Mouse (Mus musculus) G1E-ER4 (cell line): Measurements from ENCODE around the gene Chrm5. TPM values are rescaled to one million over a fixed set of nuclear protein-coding genes. Genes with fewer than 3 reads are reported as not detected.

ENCODE experiments used
- GATA1 ChIP-seq: IDR thresholded peaks from one replicate; pipeline ENCODE4 v1.8.0; 2012; ENCODE audit warnings: low read length, inconsistent platforms
- polyA plus RNA-seq: library from polyadenylated mRNA; stranded (reverse); fragments of >175 nt; gene quantifications from 2 replicates; pipeline ENCODE4 v1.2.3, GENCODE M21; 2012

Chrm5 gene
- polyA plus RNA-seq, 1 experiment = not detected

GRCm38 (mm10) chr2:112492431-112492855, 11.9 kb upstream of the Chrm5 start:
- TF ChIP-seq GATA1 = no peak

GRCm38 (mm10) chr2:112491629-112492028, 11.1 kb upstream of the Chrm5 start:
- TF ChIP-seq GATA1 = no peak

GRCm38 (mm10) chr2:112490483-112491196, 10.1 kb upstream of the Chrm5 start:
- no peak for TF ChIP-seq GATA1

- TF ChIP-seq GATA1 = no peak
These were observed 4.3 kb upstream of the Chrm5 start for GRCm38 (mm10) chr2:112484886-112485285.

GRCm38 (mm10) chr2:112483334-112483651, 2.7 kb upstream of the Chrm5 start:
- TF ChIP-seq GATA1 = no peak

- no peak for TF ChIP-seq GATA1
These were observed 2.2 kb upstream of the Chrm5 start for GRCm38 (mm10) chr2:112482533-112483333.

- no peak for TF ChIP-seq GATA1
These were observed 995 bp upstream of the Chrm5 start for GRCm38 (mm10) chr2:112481564-112481963.

- TF ChIP-seq GATA1 = no peak
These were observed 4.0 kb downstream of the Chrm5 start for GRCm38 (mm10) chr2:112476554-112476953.

- TF ChIP-seq GATA1 = no peak
These were observed 5.4 kb downstream of the Chrm5 start for GRCm38 (mm10) chr2:112474997-112475724.

- no peak for TF ChIP-seq GATA1
These were observed 8.5 kb downstream of the Chrm5 start for GRCm38 (mm10) chr2:112472076-112472475.

GRCm38 (mm10) chr2:112470961-112471381, 9.6 kb downstream of the Chrm5 start:
- TF ChIP-seq GATA1 = no peak

- TF ChIP-seq GATA1 = no peak
These were observed 11.0 kb downstream of the Chrm5 start for GRCm38 (mm10) chr2:112469542-112469941.

GRCm38 (mm10) chr2:112460557-112460956, 20.0 kb downstream of the Chrm5 start:
- TF ChIP-seq GATA1 = no peak

GRCm38 (mm10) chr2:112454862-112455564, 25.6 kb downstream of the Chrm5 start, which contains the start of gene Emc7:
Gene Emc7, plus strand, starts transcription at chr2:112454997.
- TF ChIP-seq GATA1 = no peak

- no peak for TF ChIP-seq GATA1
These were observed 26.3 kb downstream of the Chrm5 start for GRCm38 (mm10) chr2:112454125-112454861.
